Mouse (Mus musculus): ENCODE results near the gene Tcstv3.
"Not testable (repeated sequence)": the region's sequence is repeated elsewhere in the genome, so short reads cannot be mapped to it uniquely, and the experiment has no call there.

Tcstv3 gene

GRCm38 (mm10) chr13:120316578-120316977 lies at the start of gene Tcstv3:
Gene Tcstv3 (plus strand): TSS chr13:120316878.
- TF ChIP-seq GATA4 (IDR thresholded peaks at IDR 0.05; ENCODE audit: insufficient replicate concordance, low read length), result not testable (repeated sequence)

- no peak for TF ChIP-seq GATA4 (IDR thresholded peaks at IDR 0.05; ENCODE audit: insufficient replicate concordance, low read length)
Measured at GRCm38 (mm10) chr13:120278784-120279183, 37.9 kb upstream of the Tcstv3 start.

GRCm38 (mm10) chr13:120299324-120299894 lies 17.3 kb upstream of the Tcstv3 start:
- TF ChIP-seq GATA4 (IDR thresholded peaks at IDR 0.05; ENCODE audit: insufficient replicate concordance, low read length), result no peak

GRCm38 (mm10) chr13:120299991-120300442 lies 16.7 kb upstream of the Tcstv3 start, which contains the start of gene BC147527:
Gene BC147527 (plus strand): TSS chr13:120300392.
- TF ChIP-seq GATA4 (IDR thresholded peaks at IDR 0.05; ENCODE audit: insufficient replicate concordance, low read length), result no peak

GRCm38 (mm10) chr13:120300853-120301252 lies 15.8 kb upstream of the Tcstv3 start:
- no peak for TF ChIP-seq GATA4 (IDR thresholded peaks at IDR 0.05; ENCODE audit: insufficient replicate concordance, low read length)

GRCm38 (mm10) chr13:120310749-120311148 lies 5.9 kb upstream of the Tcstv3 start:
- TF ChIP-seq GATA4 (IDR thresholded peaks at IDR 0.05; ENCODE audit: insufficient replicate concordance, low read length), result no peak

- TF ChIP-seq GATA4 (IDR thresholded peaks at IDR 0.05; ENCODE audit: insufficient replicate concordance, low read length), result no peak
Measured at GRCm38 (mm10) chr13:120313584-120313983, 3.1 kb upstream of the Tcstv3 start.

- no peak for TF ChIP-seq GATA4 (IDR thresholded peaks at IDR 0.05; ENCODE audit: insufficient replicate concordance, low read length)
Measured at GRCm38 (mm10) chr13:120320183-120320582, 3.5 kb downstream of the Tcstv3 start.

- no peak for TF ChIP-seq GATA4 (IDR thresholded peaks at IDR 0.05; ENCODE audit: insufficient replicate concordance, low read length)
Measured at GRCm38 (mm10) chr13:120320721-120321120, 4.0 kb downstream of the Tcstv3 start.
